Mouse (Mus musculus): ENCODE data around the gene Serpinb9b.
A peak's percentile ranks its signal among the peaks of the same experiment; 100 is the strongest.
"Not testable (repeated sequence)": the region's sequence is repeated elsewhere in the genome, so short reads cannot be mapped to it uniquely, and the experiment has no call there.

Serpinb9b gene

DNA sequence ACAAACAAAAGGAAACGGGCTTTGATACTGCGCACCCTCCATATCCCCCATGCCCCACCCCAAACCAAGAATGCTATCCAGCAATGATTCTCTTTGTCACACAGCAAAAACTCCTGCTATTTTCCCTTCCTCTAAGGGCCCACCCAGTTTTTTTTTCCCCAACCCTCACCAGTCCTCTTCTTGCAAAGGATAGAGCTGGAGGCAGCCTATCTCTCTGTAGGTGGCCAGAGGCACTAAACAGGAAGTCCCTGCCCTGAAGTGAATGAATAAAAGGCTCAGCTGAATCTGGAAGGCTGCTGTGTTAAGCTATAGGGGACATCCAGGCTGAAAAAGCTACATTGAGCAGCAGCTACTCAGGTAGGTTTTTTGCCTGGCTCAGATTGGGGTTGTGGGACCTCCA is at the start of gene Serpinb9b:
Gene Serpinb9b, plus strand, starts transcription at position 173 of the 400 bp plus-strand sequence.
- DNase-seq (ENCODE audit: extremely low spot score, low spot score) = no peak

DNA sequence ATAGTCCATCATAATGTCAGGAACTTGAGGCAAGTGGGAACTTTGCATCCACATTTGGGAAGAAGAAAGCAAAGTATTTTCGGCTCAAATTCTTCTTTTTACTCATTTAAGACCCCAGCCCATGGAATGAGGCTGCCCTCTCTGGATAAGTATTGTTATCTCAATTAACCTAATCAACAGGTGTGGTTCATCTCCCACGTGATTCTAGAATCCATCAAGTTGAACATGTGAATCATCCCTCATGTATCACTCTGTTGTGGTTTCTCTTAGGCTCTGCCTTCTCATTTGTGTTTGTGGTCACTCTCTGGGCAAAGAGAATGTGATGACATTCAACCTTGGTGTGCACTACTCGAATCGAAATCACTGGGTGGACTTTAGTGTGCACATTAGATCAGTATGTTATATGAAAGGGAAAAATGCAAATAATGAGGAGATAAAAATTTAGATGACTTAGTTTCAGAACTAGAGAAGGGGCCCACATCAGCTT is 44.6 kb upstream of the Serpinb9b start:
- no peak for DNase-seq (ENCODE audit: extremely low spot score, low spot score)

DNA sequence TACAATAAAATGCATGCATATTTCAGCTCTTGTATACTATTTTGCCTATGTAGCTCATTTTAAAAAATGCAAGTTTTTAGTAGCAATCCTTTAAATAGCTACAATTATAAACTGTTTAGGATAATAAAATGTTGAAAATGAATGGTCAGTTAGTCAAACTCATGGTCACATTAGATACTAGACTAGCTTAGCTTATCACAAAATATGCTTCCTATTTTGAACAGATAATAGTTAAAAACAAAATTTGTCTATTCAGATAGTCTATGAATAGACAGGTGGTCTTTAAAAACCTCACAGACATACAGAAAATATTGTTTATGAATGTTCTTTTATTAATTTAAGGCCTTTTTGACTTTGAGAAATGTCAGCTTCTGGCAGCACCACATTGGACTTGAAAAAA is 41.0 kb upstream of the Serpinb9b start:
- DNase-seq (ENCODE audit: extremely low spot score, low spot score) = no peak

DNA sequence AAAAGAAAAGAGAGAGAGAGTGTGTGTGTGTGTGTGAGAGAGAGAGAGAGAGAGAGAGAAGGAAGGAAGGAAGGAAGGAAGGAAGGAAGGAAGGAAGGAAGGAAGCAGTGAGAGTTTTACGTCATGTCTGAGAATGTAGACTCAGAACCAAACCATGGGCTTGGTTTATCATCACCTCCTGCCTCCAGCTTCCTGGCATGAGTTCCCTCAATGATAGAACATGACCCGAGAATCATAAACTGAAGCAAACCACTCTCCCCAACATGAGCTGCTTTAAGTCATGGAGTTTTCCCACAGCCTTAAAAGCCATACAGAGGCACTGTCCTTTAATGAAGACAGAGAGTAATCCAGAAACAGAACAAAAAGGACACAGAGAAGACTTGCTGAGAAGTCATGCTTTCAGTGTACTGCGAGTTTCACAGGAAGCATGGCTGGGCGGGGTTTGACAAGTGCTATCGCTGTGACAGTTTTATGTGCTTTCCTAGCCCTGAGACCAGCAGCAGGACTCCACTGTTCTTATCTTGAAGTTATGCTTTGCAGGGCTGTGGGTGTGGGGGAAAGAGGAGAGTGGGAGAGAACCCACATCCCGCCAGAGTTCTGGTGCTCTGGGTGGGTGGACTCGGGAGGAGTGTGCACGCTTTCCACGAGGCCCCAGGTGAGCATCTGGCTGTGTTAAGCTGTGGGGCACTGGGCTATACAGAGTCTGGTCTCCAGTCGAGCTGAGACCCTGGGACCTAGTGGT is 33.9 kb upstream of the Serpinb9b start:
- no peak for DNase-seq (ENCODE audit: extremely low spot score, low spot score)

DNA sequence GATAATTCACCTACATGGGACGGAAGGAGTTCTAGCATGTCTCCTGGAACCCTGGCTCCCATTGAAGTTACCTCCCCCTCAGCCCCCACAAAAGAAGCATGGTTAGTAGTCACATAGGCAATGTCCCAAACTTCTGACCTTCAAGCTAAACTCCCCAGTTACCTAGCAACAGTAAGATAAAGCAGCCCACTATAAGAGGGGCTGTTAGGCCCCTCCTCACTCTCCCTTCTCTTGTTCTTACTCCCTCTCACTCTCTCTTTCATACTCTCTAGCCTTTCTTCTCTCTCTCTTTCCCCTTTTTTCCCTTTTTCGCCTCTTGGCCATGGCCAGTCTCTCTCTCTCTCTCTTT is 33.3 kb upstream of the Serpinb9b start:
- no peak for DNase-seq (ENCODE audit: extremely low spot score, low spot score)

DNA sequence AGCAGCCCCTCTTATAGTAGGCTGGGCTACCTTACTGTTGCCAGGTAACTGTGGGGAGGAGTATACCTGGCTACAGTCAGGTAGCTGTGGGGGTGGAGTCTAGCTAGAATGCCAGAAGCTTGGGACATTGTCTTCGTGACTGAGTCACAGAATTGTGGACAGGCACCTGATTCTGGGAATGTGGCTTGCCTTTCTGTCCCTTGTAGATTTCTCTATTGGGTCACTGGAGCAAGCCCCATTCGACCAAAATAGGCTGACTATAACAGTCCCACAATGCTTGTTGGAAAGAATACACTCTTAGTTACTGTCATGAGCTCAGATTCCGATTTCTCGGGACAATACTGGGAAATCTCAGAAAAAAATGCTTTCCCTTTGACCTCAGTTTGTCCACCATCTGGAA is 32.2 kb upstream of the Serpinb9b start:
- no peak for DNase-seq (ENCODE audit: extremely low spot score, low spot score)

DNA sequence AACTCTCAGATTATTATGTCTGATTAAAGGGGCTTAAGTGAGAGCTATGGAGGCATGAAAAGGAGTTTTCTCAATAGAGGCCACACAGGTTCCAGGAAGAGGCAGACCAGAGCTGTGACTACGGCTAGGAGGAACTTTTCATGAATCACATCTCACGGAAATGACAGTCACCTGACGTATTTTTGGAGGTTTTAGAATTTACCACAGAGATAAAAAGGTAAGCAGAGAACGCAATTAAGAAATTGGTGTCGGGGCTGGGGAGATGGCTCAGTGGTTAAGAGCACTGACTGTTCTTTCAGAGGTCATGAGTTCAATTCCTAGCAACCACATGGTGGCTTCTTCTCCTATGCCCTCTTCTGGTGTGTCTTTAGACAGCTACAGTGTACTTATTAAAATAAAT is 25.9 kb upstream of the Serpinb9b start:
- DNase-seq (ENCODE audit: extremely low spot score, low spot score) = no peak

DNA sequence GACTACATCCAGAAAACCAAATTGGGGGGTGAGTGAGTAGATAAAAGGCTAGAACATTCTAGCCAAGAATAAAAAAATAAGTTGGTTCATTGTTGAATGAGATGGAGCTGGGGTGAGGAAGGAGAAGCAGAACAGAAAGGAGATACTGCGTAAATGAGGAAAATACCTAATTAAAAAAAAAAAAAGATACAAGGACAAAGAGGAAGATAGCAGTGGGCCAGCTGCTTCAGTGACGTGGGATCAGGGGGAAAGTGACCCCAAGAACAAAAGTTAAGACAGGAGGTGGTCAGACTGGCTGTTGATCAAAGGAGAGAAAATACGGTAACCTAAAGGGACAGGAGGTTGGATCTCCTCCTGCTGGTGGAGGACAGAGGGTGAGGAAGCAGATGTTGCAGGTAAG is 24.3 kb upstream of the Serpinb9b start, which contains the start of gene Serpinb9:
Gene Serpinb9, plus strand, starts transcription at position 301 of the 400 bp plus-strand sequence.
- no peak for DNase-seq (ENCODE audit: extremely low spot score, low spot score)

DNA sequence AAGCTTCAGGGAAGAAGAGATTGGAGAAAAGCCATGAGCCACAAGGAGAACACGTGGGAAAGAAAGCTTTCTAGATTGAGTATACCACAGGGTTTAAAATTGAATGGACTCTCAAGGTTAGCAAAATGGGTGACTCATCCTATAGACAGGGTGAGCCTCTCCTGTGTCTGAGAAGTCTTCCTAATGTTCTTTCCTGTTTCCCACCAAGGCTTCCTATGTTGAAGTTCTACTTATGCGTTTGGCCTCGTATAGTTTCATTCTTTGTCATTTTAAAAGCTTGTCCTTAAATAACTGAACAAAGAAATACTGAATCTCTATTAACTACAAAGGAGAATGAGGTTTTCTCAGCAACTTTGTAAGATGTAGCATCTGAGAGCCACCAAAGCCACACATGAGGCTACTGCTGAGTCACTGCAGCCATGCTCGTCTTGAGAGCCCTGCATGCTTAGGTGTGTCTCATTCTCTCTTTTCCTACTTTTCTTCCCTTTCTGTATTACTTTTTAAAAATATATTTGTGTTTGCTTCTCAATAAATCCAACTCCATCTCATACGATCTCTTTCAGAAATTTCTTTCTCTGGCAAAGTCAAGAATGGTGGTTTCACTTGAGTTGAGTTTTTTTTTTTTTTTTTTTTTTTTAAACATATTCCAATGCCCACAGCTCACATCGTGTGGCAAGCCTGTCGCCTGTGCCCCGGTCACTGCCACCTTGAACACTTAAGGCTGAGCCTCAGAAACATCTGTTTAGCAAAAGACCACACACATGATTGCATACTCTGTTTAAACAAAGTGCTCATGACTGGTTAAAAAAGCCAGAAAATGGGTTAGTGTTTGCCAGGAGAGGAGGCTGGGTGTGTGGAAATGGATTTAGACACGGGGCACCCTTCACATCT is 23.4 kb upstream of the Serpinb9b start:
- DNase-seq (ENCODE audit: extremely low spot score, low spot score) = no peak

DNA sequence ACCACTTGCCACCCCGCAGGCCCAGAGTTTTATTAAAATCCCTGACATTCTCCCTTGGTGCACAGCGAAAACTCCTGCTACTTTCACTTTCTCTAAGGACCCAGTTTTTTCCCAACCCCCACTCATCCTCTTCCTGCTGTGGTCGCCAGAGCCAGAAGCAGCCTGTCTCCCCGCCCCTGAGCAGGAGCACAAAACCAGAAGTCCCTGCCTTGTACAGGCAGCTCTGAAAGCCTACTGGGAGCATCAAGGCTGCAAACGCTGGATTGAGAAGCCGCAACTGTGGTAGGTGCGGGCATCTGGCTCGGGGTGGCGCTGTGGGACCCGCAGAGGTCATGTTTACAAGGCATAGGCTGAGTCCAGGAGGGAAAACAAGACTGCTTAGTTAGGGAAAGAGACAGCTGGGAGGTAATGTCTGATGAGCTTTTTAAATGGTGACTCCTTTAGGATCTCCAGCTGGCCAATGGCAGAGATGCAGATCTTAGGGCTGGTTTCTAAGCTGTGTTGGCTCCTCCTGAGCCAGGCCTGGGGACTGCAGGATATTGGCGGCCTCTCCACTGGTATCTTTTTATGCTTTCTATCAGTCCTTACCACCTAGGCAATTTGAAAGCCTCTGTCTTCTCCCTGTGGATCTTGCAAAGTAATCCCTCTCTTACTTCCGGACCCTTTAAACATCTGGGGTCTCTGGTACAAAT is 22.7 kb upstream of the Serpinb9b start:
- peak; percentile 56 for DNase-seq (ENCODE audit: extremely low spot score, low spot score)

DNA sequence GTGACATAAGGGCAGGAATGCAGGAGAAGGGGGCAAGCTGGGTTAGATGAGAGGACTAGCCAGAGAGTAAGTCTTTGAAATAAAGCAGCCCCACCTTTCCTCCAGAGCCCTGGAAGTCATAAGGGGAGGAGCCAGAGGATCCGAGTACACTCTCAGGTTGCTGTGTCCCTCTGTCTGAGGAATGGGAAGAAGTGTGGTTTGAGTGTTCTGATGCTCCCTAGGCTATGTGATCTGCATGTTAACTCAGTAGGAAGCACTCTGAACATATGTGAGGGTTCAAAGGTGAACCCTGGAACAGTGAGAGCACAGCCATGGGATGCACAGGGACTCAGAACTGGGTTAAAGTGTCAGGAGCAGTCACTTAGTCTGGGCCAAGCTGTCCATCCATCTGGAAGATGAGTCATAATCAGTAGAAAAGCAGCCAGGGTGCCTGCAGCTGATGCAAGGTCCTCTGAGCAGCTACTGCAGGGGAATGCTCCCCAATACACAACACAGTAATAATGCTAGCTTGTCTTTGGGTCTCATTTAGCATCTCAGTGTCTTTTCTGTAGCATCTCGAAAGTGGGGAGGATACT is 21.6 kb upstream of the Serpinb9b start:
- no peak for DNase-seq (ENCODE audit: extremely low spot score, low spot score)

DNA sequence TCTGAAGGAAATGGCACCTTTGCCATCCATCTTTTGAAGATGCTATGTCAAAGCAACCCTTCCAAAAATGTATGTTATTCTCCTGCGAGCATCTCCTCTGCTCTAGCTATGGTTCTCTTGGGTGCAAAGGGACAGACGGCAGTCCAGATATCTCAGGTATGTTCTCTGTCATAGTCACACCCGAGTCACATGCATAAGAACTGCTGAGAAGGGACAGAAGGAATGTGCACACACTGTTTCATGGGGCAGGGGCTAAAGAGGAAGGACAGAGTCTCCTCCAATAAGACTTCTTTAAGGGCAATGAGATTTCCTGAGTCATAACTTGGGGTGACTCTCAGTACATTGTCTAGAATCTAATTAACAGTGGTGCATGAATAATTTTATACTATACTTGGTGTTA is 20.7 kb upstream of the Serpinb9b start:
- DNase-seq (ENCODE audit: extremely low spot score, low spot score) = no peak

DNA sequence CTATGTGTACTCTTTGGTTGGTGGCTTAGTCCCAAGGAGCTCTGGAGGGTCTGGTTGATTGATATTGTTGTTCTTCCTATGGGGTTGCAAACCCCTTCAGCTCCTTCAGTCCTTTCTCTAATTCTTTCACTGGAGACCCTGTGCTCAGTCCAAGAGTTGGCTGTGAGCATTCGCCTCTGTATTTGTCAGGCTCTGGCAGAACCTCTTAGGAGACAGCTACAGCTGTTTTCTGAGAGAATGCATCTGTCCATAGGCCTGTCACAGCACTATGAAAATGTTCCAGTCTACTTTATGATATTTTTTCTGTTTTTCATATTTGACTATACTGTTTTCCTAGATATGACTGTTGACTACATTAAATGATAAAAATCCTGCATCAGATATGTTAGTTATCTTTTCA is 14.8 kb upstream of the Serpinb9b start:
- no peak for DNase-seq (ENCODE audit: extremely low spot score, low spot score)

DNA sequence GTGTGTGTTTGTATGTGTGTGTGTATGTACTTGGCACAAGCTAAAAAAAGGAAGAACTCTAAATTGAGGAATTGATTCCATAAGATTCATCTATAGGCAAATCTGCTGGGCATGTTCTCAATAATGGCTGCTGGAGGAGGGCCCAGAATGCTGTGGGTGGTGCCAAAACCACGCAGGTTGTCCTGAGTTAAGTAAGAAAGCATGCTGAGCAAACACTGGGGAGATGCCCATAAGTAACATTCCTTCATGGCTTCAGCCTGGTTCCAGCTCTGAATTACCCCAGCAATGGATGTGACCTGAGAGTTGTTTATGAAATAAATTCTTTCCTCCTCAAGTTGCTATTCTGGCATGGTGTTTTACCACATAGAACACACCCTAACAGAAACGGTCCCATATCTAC is 13.9 kb upstream of the Serpinb9b start:
- no peak for DNase-seq (ENCODE audit: extremely low spot score, low spot score)

DNA sequence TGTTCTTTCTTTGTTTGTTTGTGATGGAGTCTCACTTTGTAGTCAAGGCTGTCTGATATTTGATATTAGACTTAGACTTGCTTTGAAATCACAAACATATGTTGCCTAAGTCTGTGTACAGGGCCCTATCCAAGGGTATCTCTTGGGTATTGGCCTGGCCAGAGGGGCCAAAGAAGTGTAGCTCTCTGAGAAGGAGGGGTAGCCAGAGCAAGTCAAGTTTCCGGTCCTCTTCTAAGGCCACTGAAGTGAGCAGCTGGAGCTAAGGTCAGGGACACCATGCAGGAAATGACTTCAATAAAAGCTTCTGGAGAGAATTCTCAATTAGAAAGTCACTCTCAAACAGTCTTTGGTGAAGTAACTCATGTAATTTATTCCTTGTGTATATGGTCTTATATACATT is 4.8 kb upstream of the Serpinb9b start:
- DNase-seq (ENCODE audit: extremely low spot score, low spot score) = no peak

DNA sequence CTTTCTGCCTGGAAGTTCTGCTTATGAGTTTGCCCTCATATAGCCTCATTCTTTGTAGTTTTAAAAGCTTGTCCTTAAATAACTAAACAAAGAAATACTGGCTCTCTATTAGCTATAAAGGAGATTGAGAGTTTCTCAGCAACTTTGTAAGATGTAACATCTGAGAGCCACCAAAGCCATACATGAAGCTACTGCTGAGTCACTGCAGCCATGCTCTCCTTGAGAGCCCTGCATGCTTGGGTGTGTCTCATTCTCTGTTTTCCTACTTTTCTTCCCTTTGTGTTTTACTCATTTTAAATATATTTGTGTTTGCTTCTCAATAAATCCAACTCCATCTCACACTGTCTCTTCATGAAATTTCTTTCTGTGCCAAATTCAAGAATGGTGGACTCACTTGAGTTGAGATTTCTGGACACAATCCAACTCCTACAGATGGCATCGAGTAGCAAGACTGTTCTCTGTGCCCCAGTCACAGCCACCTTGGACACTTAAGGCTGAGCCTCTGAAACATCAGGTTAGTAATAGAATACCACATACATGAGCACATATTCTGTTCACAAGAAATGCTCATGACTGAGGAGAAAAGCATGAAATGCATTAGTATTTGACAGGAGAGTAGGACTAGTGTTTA is 674 bp upstream of the Serpinb9b start:
- no peak for DNase-seq (ENCODE audit: extremely low spot score, low spot score)

DNA sequence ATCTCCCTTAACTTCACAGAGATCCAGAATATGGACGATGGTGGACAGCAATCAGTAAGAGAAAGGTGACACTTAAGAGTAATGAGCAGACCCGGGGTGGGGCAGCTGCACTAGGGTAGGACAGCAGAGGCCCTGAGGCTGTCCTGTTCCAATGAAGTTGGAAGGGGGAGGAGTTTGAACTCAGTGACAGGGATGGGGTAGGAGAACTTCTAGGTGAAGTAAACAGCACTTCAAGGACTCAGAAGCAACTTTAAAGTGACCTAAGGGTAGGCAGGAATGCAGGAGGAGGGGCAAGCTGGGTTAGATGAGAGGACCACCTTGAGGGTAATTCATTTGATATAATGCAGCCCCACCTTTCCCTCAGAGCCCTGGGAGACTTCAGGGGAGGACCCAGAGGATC is 930 bp downstream of the Serpinb9b start:
- DNase-seq (ENCODE audit: extremely low spot score, low spot score) = no peak

DNA sequence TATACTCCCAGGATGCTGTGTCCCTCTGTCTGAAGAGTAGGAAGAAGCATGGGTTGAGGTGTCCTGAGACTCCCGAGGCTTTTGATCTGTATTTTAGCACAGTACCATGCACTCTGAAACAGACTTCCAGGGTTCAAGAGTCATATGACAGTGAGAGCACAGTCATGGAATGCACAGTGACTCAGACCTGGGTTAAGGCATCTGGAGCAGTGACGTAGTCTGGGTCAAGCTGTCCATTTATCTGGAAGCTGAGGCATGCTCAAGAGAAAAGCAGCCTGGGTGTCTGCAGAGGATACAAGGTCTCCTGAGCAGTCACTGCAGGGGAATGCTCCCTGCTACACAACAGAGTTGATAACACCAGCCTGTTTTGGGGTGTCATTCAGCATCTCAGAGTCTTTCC is 1.3 kb downstream of the Serpinb9b start:
- DNase-seq (ENCODE audit: extremely low spot score, low spot score) = no peak

DNA sequence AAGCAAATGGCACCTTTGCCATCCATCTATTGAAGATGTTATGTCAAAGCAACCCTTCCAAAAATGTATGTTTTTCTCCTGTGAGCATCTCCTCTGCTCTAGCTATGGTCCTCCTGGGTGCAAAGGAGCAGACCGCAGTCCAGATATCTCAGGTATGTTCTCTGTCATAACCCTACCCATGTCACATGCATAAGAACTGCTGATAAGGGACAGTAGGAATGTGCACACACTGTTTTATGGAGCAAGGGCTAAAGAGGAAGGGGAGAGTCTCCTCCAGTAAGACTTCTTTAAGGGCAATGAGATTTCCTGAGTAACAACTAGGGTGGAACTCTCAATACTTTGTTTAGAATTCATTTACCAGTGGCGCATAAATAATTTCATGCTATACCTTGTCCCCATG is 2.3 kb downstream of the Serpinb9b start:
- DNase-seq (ENCODE audit: extremely low spot score, low spot score) = not testable (repeated sequence)

DNA sequence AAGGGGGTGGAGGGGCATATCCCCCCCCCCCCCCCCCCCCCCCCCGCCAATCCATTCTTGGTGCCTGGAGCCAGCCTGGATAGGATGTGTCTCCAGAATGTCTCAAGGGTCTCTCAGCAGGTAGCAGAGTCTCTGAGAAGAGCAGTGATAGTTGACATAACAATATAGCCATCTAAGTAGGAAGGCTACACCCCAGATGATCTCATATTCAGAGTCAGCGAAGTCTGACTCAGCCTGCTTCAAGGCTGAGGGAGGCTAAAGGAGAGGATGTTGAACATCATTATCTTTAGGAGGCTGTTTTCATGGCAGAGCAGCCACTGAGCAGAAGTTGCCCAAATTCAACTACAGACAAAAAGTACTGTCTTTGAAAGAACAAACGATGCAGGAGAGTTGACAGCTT is 3.1 kb downstream of the Serpinb9b start:
- DNase-seq (ENCODE audit: extremely low spot score, low spot score) = no peak

DNA sequence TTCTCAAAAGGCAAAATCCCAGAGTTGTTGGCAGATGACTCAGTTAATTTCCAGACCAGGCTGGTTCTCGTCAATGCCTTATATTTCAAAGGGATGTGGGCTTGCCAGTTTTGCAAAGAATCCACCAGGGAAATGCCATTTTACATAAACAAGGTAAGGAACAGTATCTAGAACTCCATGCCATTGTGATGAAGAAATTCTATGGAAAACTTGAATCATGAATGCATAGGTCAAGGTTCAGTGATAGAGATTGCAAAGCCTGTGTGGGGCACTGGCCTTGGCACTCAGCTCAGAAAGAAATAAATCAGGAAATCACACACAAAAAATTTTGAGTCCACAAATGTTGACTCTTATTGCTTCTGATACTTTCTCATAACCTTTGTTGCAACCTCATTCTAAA is 8.3 kb downstream of the Serpinb9b start:
- DNase-seq (ENCODE audit: extremely low spot score, low spot score) = no peak

Measured in neural tube, embryonic 10.5 days (tissue).